Mouse (Mus musculus) CD4-positive helper T cell, adult 2 months (primary cell): ENCODE results near the gene Tmem51.

Source experiments
- DNase-seq: peaks from one replicate; pipeline ENCODE4 v3.0.0-alpha.2; 2012; ENCODE audit warnings: low read depth, missing footprints, low spot score

Gene Tmem51

DNA sequence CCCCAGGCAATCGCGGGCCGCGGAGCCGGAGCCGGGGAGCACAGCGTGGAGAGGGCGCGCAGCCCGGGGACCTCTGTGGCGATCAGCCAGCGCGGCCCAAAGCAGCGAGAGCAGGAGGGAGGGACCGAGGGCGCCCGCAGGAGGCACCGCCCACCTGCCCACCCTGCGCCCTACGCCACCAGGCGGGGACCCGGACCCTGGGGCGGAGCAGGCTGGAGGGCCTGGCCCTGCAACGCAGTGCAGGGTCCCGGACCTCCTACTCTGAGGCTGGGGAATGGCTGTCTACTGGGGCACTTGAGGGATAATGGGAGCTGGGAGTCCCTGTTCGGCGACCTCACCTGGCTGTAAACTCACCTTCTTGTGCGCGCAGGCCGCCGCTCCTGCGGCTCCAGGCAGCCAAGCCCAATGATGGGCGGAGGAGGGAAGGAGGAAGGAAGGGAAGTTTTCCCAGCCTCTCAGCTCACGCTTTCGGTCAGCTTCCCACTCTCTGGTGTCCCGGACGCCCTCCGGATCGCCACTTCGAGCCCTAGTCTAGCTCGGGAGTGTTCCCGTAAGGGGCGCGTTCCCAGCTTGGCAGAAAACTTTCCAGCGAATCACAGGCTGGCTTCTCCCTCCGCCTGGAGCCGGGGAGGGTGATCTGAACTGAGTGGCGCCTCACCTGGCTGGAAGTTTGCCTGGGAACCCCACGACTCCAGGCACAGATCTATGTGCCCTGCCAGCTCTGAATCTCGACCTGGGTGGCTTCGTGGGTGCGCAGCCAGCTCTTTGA is at the start of gene Tmem51:
Tmem51 (minus strand) TSS at position 174 of the 769 bp plus-strand sequence.
- DNase-seq, result no peak

DNA sequence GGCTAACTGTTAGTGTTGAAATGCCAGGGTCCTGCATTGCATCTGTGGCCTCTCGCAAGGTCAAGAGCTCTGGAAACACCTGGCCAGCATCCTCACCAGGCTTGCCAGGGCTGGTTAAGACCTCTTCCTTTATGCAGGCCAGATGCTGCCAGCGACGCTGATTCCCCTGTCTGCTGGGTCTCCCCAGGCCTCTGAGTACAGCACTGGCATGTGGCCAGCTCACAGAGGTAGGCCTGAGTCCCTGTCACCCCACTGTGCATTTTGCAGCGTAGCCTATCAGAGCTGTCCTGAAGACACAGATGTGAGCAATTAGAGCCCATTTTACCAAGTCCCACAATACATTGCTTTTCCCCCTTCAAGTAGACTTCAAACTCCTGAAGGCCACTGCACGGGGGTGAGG is 46.1 kb upstream of the Tmem51 start:
- DNase-seq, result no peak

DNA sequence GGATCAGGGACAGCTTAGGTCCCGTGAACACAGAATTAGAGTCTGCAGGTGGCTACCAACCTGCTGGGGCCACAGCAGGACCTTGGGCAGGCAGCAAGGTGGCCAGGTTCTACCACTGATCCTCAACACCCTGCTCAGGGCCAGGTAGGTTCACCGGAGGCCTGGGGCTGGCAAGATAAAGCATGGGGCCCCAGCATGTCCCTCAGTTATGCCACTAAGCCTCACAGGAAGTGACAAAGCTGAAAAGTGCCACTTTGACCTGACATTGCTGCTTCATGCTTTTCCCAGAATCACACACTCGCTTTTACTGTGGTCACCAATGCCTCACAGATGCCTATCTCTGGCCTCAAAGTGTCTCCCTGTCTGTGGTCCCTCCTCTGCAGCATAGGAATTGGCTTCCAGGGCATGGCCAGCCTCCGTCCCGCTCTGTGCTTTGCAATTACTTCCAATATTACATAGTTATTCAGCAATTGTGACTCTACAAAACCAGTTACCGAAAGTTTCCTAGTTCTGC is 43.2 kb upstream of the Tmem51 start:
- DNase-seq, result no peak

- DNase-seq, result no peak
Measured at GRCm38 (mm10) chr4:142126641-142127274, 42.7 kb upstream of the Tmem51 start.

GRCm38 (mm10) chr4:142121164-142121563 is 37.1 kb upstream of the Tmem51 start:
- no peak for DNase-seq

DNA sequence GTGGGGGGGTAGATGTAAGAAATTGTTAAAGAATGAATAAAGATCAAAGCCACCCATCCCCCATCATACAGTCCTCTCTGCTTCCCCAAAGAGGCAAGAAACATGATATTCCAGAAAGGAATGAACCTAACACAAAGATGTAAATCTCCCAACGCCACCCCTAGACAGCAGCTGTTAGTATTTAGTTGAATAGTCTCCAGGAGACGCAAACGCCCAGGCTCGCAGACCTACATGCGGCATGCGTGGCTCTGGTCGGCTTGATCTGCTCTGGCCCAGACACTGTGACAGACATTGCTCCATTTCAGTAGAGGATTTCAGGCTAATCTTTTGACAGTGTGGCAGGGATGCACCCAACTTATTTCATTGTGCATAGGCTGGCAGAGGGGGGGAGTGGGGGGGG is 34.4 kb upstream of the Tmem51 start:
- DNase-seq, result no peak

DNA sequence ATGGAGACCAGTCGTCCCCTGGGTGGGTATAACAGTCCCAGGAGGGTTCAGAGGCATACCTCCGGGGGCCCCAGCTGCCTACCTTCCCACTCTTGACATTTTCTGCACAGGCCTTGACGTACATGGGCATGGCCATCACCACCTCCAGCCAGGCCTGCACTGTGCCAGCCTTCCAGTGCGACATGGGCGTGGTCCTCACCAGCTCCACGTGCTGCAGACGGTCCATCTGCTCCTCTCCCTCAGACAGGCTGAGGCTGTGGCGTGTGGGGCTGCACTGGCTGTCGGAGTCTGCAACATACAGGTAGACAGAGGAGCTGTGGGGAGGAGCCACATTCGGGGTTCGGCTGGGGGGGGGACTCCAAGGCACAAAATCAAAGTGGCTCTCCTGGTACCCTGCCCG is 33.9 kb upstream of the Tmem51 start:
- DNase-seq, result no peak

DNA sequence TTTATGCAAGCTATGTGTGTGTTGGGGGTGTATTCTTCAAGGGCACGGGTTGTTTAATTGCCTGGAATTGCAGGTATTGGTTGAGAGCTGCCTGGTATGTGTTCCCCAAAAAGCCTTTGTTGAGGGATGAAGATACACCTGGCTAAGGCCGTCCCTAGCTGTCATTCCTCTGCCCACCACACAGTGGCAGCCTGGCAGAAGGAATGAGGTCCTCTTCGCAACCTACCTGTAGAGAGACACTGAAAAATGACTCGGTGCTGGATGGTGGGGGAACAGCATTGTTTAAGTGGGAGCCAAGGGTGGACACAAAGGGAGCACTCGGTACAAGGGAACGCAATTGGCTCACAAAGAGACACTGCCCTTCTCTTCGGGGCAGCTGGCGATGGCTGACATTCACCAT is 29.2 kb upstream of the Tmem51 start:
- DNase-seq, result no peak

DNA sequence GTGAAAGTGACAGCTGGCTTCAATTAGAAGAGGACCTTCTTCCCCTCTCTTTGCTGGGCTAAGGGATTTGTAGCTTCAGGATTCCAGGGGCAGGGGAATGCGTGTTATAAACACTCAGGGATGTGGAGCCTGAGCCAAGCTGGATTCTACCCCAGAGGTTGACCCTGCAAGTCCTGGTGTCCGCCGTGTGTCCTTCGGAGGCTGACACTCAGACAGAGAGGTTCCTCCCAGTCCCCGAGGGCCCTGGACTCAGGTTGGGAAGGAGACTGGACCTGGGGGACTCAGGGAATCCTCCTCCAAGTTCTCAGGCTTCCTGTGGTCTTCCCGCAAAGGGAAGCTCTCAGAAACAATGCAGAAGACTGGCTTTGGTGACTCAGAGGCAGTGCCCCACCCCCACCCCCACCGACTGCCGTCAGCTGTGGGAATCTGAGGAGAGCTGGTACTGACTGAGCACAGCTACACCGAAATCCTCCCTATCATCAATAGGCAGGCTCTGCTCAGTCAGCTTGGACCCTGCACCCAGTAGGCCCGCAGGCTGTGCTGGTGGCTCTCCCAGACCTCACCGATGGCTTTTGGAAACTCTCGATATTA is 19.1 kb upstream of the Tmem51 start:
- no peak for DNase-seq

DNA sequence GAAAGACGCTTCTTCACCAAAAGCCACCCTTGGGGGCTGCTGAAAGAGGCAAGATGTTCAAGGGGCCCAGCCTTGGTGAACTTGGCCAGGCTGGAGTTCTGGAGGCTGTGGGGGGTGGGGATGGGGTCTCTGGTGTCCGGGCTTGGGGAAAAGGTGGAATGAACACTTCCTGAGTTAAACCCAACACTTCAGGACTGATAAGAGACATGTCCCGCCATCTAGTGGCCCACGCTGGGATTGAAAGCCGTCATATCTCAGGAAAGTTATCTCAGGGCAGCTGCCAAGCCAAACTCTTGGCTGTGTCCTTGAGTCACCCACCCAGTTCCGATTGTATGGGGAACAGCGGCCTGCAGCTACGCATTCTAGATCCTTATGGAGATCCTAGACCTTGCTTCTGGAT is 14.2 kb upstream of the Tmem51 start:
- DNase-seq, result no peak

DNA sequence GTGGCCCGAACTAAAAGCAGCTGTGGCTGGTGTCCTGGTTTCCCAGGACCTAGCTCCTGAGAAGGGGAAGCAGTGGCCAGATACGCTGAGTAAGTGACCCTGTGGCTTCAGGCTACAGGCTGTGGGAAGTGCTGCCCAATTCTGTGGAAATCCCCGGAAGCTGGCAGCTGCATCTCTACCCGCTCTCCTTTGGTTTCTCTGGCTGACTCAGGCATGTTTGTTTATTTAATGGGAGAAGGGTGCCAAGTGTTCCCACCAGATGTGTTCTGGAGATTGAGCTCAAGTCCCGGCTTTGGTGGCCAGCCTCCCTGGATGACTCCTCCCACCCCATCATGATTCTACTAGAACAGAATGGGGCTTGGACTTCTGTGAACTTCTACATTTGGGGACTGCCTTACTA is 13.8 kb upstream of the Tmem51 start:
- DNase-seq, result no peak

- DNase-seq, result no peak
Measured at GRCm38 (mm10) chr4:142095513-142096241, 11.6 kb upstream of the Tmem51 start.

DNA sequence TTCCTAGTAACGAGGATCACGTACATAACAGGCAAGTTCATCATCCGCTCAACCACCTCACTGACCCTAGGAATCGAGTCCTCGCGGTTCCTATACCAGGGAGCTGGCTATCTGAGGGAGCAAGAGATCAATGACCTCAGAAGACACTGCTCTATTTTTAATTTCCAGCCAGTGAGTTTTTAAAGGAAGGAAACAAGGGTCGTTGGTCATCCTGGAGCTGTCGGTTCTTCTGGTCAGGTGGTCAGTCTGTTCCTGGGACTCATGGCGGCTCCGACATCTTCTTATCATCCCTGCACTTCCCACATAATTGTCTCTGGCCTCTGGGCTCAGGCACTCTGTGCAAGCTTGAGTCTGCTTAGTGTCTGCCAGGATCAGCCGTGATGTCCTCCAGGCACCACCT is 10.3 kb upstream of the Tmem51 start:
- no peak for DNase-seq

DNA sequence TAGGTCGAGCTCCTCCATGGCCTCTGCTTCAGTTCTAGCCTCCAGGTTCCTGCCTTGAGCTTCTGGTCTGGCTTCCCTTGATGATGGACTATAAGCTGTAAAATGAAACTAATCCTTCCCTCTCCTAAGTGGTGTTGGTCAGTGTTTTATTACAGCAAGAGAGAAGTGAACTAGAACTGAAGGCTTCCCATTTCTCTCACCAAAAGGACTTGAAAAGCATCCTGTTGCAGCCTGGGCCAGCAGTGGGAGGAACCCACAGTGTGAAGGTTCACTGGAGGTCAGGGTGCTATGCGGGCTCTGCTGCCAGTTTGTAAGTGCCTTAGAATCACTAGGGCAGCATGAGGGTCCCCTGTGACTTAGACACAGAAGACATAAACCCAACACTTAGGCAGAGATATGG is 7.0 kb upstream of the Tmem51 start:
- no peak for DNase-seq

DNA sequence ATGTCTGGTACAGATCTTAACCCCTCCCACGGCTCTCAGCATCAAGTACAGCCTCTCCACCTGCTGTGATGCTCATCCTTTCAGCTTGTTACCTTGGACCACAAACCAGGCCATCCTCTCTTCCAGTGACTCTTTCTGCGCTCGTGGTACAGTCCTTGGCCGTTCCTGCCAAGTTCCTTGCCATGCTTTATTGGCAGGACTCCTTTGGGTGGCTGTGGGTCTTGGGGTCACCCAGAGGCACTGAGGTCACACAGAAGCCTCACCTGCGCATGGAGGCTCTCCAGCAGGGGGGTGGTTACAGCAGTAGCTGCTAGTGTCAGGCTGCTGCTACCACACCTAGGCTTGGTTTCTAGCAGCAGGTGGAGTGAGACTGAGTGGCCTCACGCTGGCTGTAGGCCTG is 5.9 kb upstream of the Tmem51 start:
- DNase-seq, result no peak

DNA sequence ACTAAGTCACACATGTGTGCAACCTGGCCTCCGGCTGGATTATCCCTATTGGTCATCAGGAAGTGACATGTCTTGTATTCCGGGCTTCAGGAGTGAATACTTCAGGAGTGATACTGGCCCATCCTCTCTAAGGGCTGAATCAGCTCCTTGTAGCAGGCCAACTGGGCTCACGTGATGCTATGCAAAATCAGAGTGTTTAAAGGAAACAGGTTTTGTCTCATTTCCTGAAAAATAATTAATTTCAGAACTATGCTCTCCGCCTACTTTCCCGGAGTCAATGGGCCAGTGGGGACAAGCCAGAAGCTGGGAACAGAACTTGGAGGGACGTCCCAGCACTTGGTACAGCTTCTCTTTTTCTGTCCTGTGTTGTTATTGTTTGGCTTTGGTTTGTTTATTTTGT is 4.7 kb upstream of the Tmem51 start:
- no peak for DNase-seq

GRCm38 (mm10) chr4:142088409-142088808 is 4.3 kb upstream of the Tmem51 start:
- DNase-seq, result no peak

- no peak for DNase-seq
Measured at GRCm38 (mm10) chr4:142084936-142085563, 946 bp upstream of the Tmem51 start.

DNA sequence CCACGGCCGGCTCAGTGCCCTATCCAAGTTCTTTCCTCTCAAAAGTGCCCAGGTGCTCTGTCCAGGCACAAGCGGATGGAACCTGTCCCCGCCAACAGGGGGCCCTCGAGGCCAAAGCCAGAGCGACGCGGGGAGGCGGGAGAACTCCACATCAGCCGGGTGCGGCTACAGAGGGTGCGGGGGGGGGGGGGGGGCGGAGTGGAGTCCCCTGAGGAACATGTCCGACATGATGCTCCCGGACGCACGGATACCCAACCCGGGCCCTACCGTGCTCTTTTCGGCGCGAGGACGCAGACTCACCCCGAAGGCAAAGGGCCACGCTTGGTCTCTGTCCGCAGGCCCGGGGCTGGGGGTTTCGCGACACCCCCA is 358 bp downstream of the Tmem51 start:
- DNase-seq, result peak; percentile 30

GRCm38 (mm10) chr4:142083193-142083592 is 911 bp downstream of the Tmem51 start:
- DNase-seq, result no peak

DNA sequence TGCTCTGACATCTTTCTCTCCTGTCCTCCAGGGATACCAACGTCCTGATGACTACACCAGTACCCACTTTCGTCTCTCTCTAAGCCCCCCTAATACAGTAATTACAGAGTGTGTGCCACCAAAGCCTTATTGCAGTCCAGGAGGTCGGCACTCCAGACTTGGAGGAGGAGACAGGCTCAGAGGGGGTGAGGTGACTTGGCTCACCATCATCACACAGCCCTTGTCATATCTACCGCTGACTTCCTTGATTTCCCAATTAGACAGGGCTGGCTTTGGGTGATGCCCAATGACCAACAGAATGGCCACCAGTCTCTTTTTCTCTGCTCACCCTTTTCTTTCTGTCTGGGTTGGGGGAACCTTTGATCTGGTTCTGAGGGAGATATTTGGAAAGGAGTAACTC is 1.4 kb downstream of the Tmem51 start:
- no peak for DNase-seq
